Mouse (Mus musculus) kidney, adult 11 months (tissue): Measurements from ENCODE around the gene Olfr1415.
"Not testable (repeated sequence)": the region's sequence is repeated elsewhere in the genome, so short reads cannot be mapped to it uniquely, and the experiment has no call there.

ENCODE experiments used
- DNase-seq: peaks from one replicate; pipeline ENCODE4 v3.0.0; 2022

Gene Olfr1415

DNA sequence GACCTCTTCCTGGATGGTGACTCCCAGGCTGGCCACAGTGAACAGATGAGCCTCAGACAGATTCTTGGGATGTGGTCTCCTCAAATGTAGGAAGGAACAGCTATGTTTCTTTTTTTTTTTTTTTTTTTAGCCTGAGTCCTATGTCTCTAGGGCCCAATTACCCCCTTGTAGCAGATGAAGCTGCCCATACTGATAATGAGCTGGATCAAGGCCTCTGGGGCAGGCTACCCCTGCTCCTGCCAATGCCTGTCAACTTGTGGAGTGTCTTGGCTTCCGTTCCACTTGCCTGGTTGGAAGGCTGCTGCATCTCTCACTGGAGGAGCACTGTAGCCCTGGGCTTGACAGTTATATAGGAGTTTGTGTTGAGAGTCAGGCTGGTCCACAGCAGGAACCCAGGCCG lies at the start of gene Olfr1415:
TSS of gene Olfr1415 (minus strand) at position 101 of the 400 bp plus-strand sequence.
- no peak for DNase-seq

DNA sequence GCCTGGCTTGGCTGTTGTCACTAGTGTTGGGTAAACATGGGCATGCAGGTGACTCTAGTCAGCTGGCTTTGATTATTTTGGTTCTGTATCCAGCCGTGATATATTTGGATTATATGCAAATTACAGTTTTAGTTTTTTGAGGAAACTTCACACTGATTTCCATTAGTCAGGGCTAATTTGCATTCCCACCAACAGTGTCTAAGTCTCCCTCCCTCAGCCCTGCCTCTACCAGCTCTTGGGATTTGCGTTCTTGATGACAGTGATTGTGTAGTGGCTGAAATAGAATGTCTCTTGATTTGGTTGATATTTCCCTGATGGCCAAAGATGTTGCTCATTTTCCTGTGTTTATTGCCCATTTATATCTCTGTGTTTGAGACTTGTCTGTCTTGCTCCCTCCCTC lies 43.2 kb upstream of the Olfr1415 start:
- DNase-seq = no peak

DNA sequence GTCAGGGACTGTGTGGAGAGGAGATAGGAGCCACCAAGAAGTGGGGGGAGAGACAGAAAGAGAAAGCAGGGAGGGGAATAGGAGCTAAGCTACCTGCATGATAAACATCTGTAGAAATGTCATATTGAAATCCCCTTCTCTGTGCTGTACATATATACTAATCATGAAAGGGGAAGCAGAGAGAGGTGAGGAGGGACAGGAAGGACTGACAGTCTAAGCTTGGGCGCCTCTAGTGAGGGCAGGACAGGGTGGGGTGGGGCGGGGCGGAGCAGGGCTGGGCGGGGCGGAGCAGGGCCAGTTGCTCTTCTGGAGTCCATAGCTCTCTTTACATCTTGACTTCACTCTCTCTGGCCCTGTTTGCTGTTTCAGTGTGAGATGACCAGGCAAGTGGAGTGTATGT lies 41.1 kb upstream of the Olfr1415 start:
- DNase-seq = no peak

DNA sequence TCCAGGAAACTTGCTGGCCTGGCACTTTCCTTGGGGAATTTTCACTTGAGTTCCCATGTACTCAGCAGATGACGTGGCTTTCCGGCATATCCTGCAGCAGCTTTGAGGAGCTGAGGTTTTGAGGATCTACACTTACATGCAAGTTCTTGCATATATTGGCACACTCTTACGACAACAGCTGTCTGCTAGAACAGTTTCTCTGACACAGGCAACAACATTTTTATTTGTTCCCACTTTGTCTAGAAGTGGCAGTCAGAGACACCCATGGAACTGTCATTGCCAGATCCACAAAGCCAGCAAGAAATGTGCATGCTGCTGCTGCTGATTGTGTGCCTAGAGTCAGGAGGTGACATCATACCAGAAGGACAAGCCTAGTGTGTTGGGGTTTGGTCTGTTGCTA lies 27.9 kb upstream of the Olfr1415 start:
- DNase-seq = no peak

DNA sequence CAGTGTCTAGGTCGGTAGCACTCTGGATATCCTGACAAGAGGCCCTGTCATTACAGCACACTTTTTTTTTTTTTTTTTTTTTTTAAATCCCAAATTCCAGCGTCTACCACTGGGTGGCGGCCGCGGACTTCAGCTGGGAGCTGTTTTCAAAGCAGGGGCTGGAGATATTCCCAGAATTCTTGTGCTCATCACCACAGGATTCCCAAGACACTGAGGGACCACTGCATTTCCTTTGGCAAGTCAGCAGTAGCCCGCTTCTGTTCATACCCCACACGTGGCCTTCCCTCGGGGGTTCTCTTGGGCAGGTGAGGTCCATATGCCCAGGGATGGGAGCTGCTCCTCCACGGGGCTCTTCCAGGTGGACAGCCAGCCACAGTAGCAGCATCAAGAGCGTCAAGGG lies 25.5 kb upstream of the Olfr1415 start:
- no peak for DNase-seq

DNA sequence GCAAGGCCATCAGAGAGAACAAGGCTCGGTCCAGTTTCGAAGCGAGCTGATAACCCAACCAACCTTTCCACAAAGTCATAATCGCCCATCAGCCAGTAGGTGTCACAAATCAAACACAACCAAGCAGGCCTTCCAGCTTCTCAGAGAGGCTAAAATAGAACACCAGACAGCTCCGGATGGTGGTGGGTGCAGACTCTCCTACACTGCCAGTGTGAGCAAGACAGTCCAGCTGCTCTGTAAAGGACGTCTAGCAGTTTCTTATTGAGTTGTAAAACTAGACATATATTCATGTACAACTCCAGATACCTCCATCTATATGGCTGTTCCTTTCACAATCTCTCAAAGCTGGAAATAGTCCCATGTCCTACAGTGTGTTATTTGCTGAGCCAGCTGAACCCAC lies 23.1 kb upstream of the Olfr1415 start:
- DNase-seq = no peak

DNA sequence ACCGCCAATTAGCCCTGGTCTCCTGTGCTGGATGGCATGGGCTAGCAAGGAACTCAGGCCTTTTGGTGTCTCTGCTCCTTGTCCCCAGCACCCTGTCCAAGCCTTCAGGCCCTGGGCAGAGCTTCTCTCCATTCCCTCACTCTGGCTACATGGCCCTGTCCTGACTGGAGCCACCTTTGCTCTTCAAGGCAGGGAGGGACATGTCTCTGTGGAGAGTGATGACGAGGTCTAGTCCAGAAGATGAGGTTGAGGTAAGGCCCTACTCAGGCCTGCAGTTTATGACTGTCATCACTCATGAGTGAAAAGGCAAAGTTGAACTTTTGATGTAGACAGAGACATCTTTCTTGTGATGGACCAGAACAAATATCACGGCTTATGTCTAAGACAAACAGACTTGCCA lies 22.7 kb upstream of the Olfr1415 start, which contains the start of gene Olfr1414:
TSS of gene Olfr1414 (minus strand) at position 101 of the 400 bp plus-strand sequence.
- DNase-seq = no peak

DNA sequence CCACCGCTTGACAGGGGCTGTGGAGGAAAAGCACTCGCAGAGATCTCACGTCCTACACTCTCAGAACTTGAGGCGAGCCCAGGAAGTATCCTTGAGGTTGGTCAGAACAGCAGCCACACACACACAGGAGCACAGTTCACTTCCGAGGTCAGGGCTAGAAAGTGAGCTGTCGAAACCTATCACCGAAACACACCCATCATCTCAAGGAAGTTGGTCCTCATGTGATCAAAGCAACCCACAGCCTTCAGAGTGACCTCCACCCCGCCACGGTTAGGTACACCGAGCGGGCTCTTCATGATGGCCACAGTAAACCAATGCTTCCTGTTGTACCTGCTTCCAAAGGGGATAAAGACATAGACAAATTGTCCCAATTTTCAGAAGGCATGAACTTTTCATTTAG lies 19.5 kb upstream of the Olfr1415 start:
- DNase-seq = no peak

DNA sequence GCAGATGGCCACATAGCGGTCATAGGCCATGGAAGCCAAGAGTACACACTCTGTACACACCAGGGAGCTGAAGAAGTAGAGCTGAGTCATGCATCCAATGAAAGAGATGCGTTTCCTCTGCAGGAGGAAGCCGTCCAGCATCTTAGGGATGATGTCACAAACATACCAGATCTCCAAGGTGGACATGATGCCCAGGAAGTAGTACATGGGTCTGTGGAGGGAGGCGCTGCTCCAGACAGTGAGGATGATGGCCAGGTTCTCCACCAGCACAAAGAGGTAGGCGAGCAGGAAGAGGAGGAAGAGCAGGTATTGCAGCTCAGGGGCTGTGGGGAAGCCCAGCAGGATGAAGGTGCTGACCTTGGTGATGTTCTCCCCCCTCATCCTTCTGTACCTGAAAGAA lies 15.7 kb upstream of the Olfr1415 start:
- not testable (repeated sequence) for DNase-seq

DNA sequence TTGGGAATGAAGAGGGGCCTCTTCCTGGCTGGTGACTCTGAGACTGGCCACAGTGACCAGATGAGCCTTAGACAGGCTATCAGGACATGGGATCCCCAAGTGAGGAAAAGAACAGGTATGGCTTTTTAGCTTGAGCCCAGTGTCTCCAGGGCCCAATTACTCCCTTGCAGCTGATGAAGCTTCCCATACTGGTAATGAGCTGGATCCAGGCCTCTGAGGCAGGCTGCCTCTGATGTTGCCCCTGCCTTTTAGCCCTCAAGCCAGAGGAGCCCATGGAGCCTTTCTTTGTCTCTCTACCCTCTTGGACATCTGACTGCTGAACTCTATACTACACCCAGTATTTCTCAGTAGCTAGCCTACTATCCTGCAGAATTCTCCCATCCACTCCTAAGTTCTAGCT lies 10.9 kb downstream of the Olfr1415 start, which contains the start of gene Olfr1416:
TSS of gene Olfr1416 (minus strand) at position 101 of the 400 bp plus-strand sequence.
- no peak for DNase-seq

DNA sequence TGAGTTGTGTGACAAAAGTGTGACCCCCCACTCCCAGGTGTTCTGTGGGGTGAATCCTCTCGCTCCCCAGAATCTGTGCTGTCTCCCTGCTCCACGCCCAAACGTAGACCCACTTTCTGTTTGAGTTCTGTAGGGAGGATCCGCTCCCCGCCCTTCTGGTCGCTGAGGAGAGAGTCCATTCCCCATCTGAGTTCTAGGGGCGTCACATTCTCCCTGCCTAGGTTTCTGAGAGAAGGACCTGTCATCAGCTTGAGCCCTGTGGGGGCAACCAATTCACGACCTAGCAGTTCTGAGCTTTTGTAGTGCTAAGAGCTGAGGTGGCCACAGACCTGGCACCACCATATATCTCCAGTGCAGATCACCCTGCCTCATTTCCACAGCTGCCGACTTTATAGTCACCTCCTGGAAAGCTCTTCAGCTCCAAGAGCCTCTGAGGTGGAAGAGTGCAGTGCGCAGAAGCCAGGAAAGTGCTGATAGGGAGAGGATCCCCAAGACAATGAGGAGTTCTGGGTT lies 21.8 kb downstream of the Olfr1415 start:
- no peak for DNase-seq

DNA sequence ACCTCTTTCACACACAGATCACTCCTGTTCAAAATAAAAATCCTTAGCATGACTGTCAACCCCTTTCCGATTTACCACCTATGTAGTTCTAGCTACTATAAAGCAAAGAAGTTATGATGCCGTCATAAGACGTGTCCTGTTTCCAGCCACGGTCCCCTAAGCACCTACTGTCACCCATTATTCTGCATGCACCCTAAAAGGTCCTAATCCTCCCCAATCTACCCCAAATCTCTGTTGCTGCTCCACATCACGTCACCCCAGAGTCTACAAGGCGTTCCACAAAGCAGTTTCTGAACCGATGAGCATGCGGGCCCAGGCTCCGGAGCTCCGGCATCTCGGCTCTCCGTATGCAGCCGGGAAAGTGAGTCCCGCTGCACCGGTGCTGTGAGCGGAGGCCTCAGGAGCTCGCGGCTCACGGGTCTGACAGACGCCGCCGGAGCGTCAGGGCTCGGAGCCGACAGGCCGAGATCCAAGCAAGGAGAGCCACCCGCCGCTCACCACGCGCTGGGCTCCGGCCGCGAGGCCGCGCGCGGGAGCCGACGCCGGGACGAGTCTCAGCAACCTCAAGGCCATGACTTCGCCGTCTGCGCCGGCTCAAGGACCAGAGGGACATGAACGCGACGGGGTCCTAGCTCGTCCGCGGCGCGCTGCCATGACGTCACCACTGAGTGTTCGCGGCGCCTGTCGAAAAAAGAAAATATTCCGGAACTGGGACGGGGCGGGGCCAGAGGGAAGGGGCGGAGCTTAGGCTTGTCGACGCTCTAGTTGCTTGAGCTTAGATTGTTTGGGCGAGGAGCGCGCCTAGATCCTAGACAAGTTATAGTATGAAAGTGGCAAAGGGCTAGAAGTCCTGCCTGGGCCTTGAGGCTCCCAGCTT lies 22.5 kb downstream of the Olfr1415 start, which contains the start of gene Ndufa10:
TSS of gene Ndufa10 (minus strand) at position 696 of the 877 bp plus-strand sequence.
- DNase-seq = peak; percentile 88

DNA sequence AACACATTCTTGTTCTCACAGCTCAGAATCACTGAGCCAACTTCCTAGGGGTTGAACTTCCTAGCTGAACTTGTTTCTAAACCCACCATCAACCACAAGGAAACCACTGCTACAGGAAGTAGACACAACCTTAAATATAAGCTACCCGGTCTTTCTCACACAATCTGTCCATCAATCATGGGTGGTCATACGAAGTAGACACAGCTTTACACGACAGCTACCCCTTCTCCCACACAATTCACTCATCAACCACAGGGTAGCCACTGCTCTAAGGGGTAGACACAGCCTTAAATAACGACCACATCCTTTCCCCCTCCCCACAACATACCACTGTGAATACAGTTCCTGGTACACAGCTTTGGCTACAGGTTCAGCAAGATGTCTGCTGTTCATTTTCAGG lies 27.0 kb downstream of the Olfr1415 start:
- no peak for DNase-seq

DNA sequence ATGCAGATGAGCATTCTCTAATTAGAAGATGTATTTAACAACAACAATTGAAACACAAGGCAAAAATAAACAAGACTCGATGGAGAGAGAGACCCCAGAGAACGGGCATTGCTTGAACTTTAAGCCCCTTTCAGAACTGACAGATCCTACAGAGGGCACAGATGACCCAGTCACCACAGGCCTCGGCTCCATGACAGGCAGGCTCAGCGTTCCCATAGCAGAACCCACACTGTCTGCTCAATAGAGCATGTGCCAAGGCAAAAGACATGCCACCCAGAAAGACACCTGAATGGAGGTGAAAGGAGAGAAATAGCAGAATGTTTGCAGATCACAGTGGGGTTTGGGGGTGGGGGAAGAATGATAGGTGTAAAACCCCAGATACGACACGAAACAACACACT lies 37.5 kb downstream of the Olfr1415 start:
- DNase-seq = no peak

DNA sequence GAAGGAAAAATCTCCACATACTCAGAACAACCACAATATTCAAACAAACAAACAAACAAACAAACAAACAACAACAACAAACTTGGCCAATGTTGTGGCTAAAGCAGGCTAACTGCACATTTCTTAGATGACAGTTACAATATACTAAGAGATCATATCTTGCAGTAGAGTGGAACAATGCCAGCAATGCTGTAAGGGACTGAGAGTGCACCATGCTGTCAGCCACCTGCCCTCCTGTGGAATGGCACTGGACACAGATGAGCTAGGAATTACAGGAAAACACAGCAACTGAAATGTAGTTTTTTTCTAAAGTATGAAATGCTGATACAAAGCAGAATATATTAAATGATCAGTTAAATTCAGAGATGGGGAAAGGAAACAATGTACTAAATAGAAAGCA lies 38.1 kb downstream of the Olfr1415 start:
- no peak for DNase-seq

DNA sequence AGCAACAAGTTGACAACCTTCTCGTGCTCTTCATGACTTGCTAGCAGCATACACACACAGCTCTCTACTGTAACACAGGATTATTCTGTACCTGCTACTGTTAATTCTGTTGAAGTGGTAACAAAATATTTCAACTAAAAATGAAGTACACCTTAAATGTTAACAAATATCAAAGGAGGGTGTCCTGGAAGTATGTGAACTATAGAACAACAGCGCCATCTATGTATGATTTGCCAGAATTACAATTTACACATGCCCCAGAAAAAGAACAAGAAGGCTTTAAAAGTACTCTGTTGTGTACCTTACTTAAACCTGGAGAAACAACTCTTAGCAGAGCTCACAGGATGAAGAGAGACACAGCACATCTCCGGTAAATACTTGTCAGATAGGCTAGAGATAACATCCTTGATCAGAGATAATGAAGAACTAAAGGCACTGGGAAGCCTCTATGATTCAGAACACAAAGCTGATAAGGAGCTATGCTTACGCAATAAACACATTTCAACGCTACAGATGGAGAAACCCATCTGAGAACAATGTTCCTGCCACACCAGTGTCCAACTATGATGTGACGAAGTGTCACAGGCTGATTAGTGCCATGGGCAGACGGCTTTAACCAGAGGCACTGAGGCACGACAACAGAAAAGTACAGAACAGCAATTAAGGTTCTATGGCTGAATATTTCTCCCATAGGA lies 42.0 kb downstream of the Olfr1415 start:
- no peak for DNase-seq

DNA sequence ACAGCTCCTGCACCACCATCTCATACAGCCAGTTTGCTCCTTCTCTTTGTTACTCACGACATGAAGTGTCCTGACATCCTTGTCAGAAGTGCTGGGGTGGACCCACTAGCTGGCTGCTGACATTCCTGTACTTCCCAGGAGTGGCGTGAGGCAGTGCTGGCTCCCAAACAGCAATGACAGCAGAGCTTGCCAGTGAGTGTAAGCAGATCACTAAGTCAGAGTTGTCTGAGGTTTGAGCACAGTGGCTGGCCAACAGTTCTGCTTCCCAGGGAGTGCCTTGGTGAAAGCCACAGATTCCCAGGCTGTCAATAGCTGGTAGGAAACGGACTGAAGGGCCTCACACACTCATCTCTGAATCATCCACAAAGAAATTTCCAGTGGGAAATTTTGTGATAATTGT lies 47.6 kb downstream of the Olfr1415 start:
- no peak for DNase-seq

DNA sequence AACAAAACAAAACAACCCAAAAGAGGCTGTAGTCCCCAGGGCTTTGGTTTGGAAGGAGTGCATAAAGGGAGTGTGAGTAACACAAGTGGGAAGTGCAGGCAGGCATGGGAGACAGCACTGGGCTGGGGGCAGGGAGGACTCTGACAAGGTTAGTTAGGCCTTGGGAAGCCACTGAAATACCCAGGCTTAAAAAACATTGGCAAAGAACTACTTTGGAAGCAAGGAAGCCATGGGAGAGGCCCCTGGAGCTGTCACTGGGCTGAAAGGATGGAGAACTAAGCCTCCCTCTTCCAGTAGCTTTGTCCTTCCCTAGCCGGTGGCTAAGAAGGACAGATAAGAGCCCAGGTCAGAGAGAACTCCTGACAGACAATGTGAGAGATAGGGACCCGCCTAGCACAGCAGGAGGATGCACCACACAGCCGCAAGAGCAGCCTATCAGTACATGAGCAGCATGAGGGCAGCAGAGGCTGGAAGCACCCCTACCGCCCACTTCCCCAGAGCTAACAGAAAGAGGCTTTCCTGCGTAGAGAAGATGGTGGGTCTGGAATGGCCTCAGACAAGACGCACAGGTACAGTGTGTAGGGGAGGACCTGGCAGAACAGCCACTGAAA lies 54.3 kb downstream of the Olfr1415 start:
- no peak for DNase-seq

DNA sequence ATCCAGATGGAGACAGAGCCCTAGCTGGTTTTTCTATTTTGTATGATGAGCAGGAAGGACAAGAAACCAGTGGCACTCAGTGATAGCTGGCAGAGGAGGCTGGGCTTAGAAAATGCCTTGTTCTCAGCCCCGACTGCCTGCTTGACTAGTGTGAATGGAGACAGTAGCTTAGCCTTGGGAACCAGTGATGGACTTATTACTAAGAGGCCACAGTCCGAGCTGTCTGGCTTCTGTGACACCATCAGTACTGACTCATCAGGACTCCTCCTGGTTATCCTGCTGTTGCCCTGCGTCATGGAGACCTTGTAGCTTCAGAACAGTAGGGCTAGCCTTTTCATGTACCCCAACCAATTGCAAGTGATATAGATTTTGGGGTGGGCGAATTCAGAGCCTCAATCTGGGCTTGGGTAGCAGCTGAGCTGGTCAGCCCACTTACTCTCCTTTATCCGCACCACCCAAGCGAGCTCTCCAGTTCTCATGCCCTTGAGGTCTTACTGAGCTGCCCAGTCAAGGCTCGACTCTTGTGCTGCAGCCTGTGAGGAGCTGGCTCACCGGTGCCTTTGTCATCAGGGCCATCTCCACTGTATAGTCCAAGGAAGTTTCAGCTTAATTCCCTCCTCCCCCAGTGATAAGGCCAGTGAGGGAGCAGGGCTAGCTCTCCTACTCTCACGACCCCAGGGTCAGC lies 55.7 kb downstream of the Olfr1415 start:
- no peak for DNase-seq
